Mouse (Mus musculus): ENCODE data around the gene Grik4. TPM values are rescaled to one million over a fixed set of nuclear protein-coding genes. Genes with fewer than 3 reads are reported as not detected.
A peak's percentile ranks its signal among the peaks of the same experiment; 100 is the strongest.

Grik4 gene
- polyA plus RNA-seq, 1 experiment from 2014 or later, result 1.1 TPM

DNA sequence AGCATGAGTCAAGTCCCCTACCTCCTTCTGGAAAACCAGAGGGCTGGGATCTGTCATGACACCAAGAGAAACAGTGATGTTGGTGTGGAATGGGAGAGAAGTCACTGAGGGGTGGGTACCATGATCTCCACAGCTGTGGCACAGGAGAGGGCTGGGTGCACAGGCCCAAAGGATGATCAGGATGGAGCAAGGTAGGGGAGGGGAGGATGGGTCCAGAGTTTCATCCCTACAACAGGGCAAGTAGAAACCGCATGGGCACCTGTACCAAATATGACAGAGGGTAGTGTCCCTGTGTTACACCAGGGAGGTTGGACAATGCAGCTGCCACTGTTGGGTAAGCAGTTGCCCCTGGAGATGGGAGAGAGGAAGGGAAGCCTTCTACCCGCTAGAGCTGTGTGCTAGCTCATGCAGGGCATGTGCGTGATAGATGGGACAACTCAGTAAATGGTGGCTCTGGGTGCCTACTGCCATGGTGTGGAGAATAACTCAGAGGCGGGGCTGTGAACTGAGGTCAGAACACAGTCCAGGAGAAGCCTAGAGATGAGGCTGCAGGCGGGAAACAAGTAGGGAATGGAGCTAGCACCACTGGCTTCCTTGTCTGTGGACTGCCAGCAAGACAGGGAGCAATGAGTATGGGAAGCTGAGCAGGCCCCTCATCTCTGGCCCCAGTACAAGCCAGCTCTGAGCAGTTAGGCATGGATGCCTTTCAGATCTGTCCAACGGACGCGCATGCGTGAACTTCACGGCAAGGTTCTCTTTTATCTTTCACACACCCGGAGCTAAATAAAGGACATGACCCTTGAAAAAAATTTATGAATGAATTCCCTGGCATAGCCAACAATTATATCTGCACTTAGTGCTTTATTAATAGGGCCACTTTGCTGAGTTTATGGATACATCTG lies 241.8 kb downstream of the Grik4 start:
- no peak for DNase-seq (ENCODE audit: low spot score)
- WGBS, result 89% methylated on average over 11 of the region's 11 CpGs
- H3K27me3 ChIP-seq (ENCODE audit: control insufficient read depth, insufficient read depth, low read length), result no peaks in the 10 kb centered on the region

DNA sequence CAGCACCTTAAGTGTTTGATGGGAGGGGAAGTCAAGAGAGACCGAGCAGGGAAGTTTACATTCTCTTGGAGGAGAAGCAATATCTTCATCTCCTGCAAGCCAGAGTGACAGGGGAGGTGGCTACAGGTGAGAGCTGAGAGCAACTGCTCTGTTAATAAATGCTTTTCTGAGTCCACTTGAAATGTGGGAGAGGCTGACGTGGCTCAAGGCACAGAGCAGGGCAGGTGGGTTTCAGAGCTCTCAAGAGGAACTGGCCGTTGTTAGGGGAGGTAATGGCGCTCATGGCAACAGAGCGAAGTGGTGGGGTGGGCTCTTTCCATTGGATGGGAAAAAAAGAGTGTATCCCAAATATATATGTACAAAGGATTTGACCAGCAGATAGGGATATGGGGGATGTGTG lies 242.6 kb downstream of the Grik4 start:
- no peaks in the 10 kb centered on the region for H3K9me3 ChIP-seq (ENCODE audit: control insufficient read depth, low read length)
- H3K4me2 ChIP-seq (ENCODE audit: low read depth, low read length, severe bottlenecking), result no peak overlapping the region
- ATAC-seq (replicated peaks; ENCODE audit: low FRiP score) (no peak), DNase-seq (ENCODE audit: low spot score) (no peak)
- no peaks in the 10 kb centered on the region for H3K27me3 ChIP-seq (ENCODE audit: control insufficient read depth, insufficient read depth, low read length)
- H3K4me3 ChIP-seq (ENCODE audit: low read depth, low read length), result no peak overlapping the region
- H3K4me1 ChIP-seq (replicated peaks; ENCODE audit: control insufficient read depth, insufficient read depth, low read length), result no peaks in the 10 kb centered on the region
- H3K36me3 ChIP-seq (ENCODE audit: control insufficient read depth, insufficient read depth, low read length), result no peaks in the 10 kb centered on the region
- H3K27ac ChIP-seq (ENCODE audit: low read depth, low read length), result no peak overlapping the region
- 84% methylated on average over 5 of the region's 5 CpGs for WGBS
- no peak overlapping the region for H3K9ac ChIP-seq (ENCODE audit: low read length)

More for the DNA sequence above, 241.8 kb downstream of the Grik4 start:
- ATAC-seq (replicated peaks; ENCODE audit: low FRiP score), result no peak
- H3K27ac ChIP-seq (ENCODE audit: low read depth, low read length), result no peak overlapping the region
- no peak overlapping the region for H3K4me2 ChIP-seq (ENCODE audit: low read depth, low read length, severe bottlenecking)
- no peaks in the 10 kb centered on the region for H3K36me3 ChIP-seq (ENCODE audit: control insufficient read depth, insufficient read depth, low read length)
- H3K4me3 ChIP-seq (ENCODE audit: low read depth, low read length), result no peak overlapping the region
- no peak overlapping the region for H3K9ac ChIP-seq (ENCODE audit: low read length)
- H3K9me3 ChIP-seq (ENCODE audit: control insufficient read depth, low read length), result no peaks in the 10 kb centered on the region
- no peaks in the 10 kb centered on the region for H3K4me1 ChIP-seq (replicated peaks; ENCODE audit: control insufficient read depth, insufficient read depth, low read length)

DNA sequence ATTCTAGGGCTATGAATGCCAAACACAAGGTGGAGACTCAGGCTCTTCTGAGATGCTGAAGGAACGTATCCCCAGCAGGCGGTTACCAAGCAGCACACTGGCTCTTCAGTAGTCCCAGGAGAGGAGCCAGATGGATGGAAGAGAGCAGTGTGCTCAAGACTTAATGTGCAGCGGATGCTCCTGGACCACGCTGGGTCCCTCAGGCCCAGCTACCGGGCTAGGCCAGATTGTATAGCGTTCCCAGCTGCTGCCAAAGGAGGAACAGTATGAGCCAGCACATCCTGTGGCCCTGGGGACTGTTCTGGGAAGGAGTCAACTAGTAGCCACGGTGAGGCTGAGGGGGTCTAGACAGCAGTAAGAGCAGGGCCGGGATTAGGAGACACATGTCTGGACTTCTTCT lies 251.3 kb downstream of the Grik4 start:
- ATAC-seq (replicated peaks; ENCODE audit: low FRiP score) (no peak), DNase-seq (ENCODE audit: low spot score) (no peak)
- 86% methylated on average over 8 of the region's 8 CpGs for WGBS
- Histone ChIP-seq H3K4me2 (ENCODE audit: low read depth, low read length, severe bottlenecking) (no peak overlapping the region), H3K27me3 (ENCODE audit: control insufficient read depth, insufficient read depth, low read length) (no peaks in the 10 kb centered on the region), H3K9ac (ENCODE audit: low read length) (no peak overlapping the region), H3K4me1 (replicated peaks; ENCODE audit: control insufficient read depth, insufficient read depth, low read length) (no peaks in the 10 kb centered on the region), H3K9me3 (ENCODE audit: control insufficient read depth, low read length) (no peaks in the 10 kb centered on the region), H3K27ac (ENCODE audit: low read depth, low read length) (no peak overlapping the region), H3K36me3 (ENCODE audit: control insufficient read depth, insufficient read depth, low read length) (no peaks in the 10 kb centered on the region), H3K4me3 (ENCODE audit: low read depth, low read length) (no peak overlapping the region)

DNA sequence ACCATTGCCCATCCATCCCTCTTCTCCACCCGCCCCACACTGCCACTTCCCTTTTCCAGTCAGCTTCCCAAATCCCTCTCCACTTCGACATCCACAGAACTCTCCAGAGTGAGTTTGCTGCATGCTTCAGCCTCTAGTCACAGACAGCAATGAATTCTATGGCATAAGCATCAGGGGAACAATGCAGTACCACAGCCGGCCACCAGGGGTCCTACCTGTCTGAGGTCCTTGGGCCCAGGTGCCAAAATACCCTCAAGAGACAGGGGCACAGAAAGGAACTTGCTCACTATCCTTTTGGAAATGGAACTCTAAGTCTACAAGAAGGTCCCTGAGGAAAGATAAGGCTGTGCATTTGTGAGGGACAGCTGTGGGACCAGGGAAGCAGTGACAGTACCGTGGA lies 256.1 kb downstream of the Grik4 start:
- H3K27me3 ChIP-seq (ENCODE audit: control insufficient read depth, insufficient read depth, low read length), result no peaks in the 10 kb centered on the region
- H3K27ac ChIP-seq (ENCODE audit: low read depth, low read length), result no peak overlapping the region
- no peaks in the 10 kb centered on the region for H3K9me3 ChIP-seq (ENCODE audit: control insufficient read depth, low read length)
- H3K9ac ChIP-seq (ENCODE audit: low read length), result no peak overlapping the region
- H3K4me1 ChIP-seq (replicated peaks; ENCODE audit: control insufficient read depth, insufficient read depth, low read length), result no peaks in the 10 kb centered on the region
- WGBS, result 33% methylated on average over 4 of the region's 4 CpGs
- ATAC-seq (replicated peaks; ENCODE audit: low FRiP score) (no peak), DNase-seq (ENCODE audit: low spot score) (peak; percentile 82)
- H3K36me3 ChIP-seq (ENCODE audit: control insufficient read depth, insufficient read depth, low read length), result no peaks in the 10 kb centered on the region
- no peak overlapping the region for H3K4me2 ChIP-seq (ENCODE audit: low read depth, low read length, severe bottlenecking)
- no peak overlapping the region for H3K4me3 ChIP-seq (ENCODE audit: low read depth, low read length)

DNA sequence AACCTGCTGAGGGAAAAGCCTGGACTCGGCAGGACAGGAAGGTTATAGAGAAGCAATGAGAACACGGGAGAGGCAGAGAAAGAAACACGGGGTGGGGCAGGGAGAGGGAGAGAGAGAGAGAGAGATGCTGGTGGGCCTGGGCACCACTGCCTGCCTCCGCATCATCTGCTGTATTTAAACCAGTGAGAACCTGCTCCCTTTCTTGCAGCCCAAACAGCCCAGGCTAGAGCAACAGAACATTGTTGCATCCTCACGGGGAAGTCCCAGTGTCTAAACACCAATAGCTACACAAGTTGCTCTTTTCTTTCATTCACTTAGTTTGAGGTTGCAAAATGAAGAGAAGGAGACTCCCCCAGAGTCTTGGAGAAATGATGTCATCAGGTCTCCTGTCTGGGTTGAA lies 258.2 kb downstream of the Grik4 start:
- DNase-seq (ENCODE audit: low spot score), result no peak
- H3K4me2 ChIP-seq (ENCODE audit: low read depth, low read length, severe bottlenecking), result no peak overlapping the region
- H3K27me3 ChIP-seq (ENCODE audit: control insufficient read depth, insufficient read depth, low read length), result no peaks in the 10 kb centered on the region
- H3K9me3 ChIP-seq (ENCODE audit: control insufficient read depth, low read length), result no peaks in the 10 kb centered on the region
- H3K36me3 ChIP-seq (ENCODE audit: control insufficient read depth, insufficient read depth, low read length), result no peaks in the 10 kb centered on the region
- H3K9ac ChIP-seq (ENCODE audit: low read length), result no peak overlapping the region
- H3K4me1 ChIP-seq (replicated peaks; ENCODE audit: control insufficient read depth, insufficient read depth, low read length), result no peaks in the 10 kb centered on the region
- no peak overlapping the region for H3K4me3 ChIP-seq (ENCODE audit: low read depth, low read length)
- H3K27ac ChIP-seq (ENCODE audit: low read depth, low read length), result no peak overlapping the region
- 85% methylated on average over 5 of the region's 5 CpGs for WGBS
- no peak for ATAC-seq (replicated peaks; ENCODE audit: low FRiP score)

DNA sequence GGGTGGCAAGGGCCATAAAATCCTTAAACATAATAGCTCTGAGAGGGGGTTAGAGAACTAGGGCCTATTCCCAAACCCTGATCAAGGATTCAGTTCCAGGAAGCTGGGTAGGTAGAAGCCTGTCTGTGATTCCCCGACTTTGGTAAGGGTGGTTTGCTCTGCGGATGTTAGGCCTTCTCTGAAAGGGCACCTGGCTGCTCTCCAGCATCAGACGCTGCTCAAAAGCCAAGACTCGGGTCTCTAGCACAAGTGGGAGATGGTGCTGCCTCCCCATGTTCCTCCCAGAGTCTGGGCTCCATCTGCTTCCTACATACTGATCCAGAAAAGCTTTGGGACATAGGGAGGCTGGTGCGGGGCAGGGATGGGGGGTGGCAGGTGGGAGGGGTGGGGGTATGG lies 270.3 kb downstream of the Grik4 start:
- Histone ChIP-seq H3K36me3 (ENCODE audit: control insufficient read depth, insufficient read depth, low read length) (no peaks in the 10 kb centered on the region), H3K4me1 (replicated peaks; ENCODE audit: control insufficient read depth, insufficient read depth, low read length) (no peaks in the 10 kb centered on the region), H3K27ac (ENCODE audit: low read depth, low read length) (no peak overlapping the region), H3K4me2 (ENCODE audit: low read depth, low read length, severe bottlenecking) (no peak overlapping the region), H3K9me3 (ENCODE audit: control insufficient read depth, low read length) (no peaks in the 10 kb centered on the region), H3K27me3 (ENCODE audit: control insufficient read depth, insufficient read depth, low read length) (no peaks in the 10 kb centered on the region), H3K4me3 (ENCODE audit: low read depth, low read length) (no peak overlapping the region), H3K9ac (ENCODE audit: low read length) (no peak overlapping the region)
- no peak for DNase-seq (ENCODE audit: low spot score)
- ATAC-seq (replicated peaks; ENCODE audit: low FRiP score), result no peak
- WGBS, result 92% methylated on average over 5 of the region's 5 CpGs

DNA sequence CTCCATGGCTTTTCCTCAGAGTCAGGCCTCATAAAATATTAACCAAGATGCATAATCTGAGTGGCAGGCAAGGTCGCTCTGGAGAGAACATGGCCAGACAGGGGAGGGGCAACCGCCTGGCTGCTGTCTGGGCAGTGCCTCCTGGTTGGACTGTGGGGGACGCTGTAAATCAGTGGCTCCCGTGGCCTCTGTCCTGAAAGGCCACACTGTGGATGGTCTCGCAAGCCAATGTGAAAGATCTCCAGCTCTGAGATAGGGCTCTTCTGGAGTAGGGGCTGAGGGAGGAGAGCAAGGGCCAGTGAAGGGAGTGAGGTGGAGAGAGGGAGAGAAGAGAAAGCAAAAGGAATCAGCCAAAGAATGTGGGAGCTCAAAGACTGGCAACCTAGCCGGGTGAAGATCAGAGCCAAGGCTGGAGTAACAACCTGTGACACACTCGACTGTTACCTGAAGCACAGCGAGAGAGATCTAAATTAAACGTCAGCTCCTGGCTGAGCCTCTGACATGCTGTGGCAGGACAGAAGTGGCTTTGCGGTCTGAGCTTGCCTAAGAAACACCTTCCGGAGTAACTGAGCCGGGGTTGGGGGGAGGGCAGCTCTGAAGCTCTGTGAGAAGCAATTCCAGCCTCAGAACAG lies 270.8 kb downstream of the Grik4 start:
- Histone ChIP-seq H3K27me3 (ENCODE audit: control insufficient read depth, insufficient read depth, low read length) (no peaks in the 10 kb centered on the region), H3K36me3 (ENCODE audit: control insufficient read depth, insufficient read depth, low read length) (no peaks in the 10 kb centered on the region), H3K4me3 (ENCODE audit: low read depth, low read length) (no peak overlapping the region), H3K27ac (ENCODE audit: low read depth, low read length) (no peak overlapping the region), H3K4me1 (replicated peaks; ENCODE audit: control insufficient read depth, insufficient read depth, low read length) (no peaks in the 10 kb centered on the region), H3K9me3 (ENCODE audit: control insufficient read depth, low read length) (no peaks in the 10 kb centered on the region), H3K9ac (ENCODE audit: low read length) (no peak overlapping the region), H3K4me2 (ENCODE audit: low read depth, low read length, severe bottlenecking) (no peak overlapping the region)
- no peak for DNase-seq (ENCODE audit: low spot score)
- 72% methylated on average over 12 of the region's 12 CpGs for WGBS
- no peak for ATAC-seq (replicated peaks; ENCODE audit: low FRiP score)

DNA sequence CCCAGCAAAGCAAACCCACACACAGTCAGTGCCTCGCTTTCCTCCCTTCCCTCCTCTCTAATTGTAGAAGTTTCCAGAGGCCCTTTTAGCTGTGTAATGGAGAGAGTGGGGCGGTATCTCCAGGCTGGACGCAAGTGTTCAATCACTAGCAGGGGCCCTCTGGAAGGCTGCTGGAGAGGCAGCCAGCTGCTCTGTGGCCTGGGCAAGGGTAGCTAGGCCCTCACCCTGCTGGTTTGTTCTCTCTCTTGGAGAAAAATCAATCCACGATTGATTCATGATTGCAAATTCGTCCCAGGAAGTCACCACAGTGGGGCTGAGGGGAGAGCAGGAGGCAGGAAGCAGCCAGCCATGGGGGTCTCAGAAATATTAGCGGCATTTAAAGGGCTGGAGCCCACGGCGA lies 271.3 kb downstream of the Grik4 start:
- Histone ChIP-seq H3K4me2 (ENCODE audit: low read depth, low read length, severe bottlenecking) (no peak overlapping the region), H3K4me3 (ENCODE audit: low read depth, low read length) (no peak overlapping the region), H3K4me1 (replicated peaks; ENCODE audit: control insufficient read depth, insufficient read depth, low read length) (no peaks in the 10 kb centered on the region), H3K27ac (ENCODE audit: low read depth, low read length) (no peak overlapping the region), H3K27me3 (ENCODE audit: control insufficient read depth, insufficient read depth, low read length) (no peaks in the 10 kb centered on the region), H3K9me3 (ENCODE audit: control insufficient read depth, low read length) (no peaks in the 10 kb centered on the region), H3K36me3 (ENCODE audit: control insufficient read depth, insufficient read depth, low read length) (no peaks in the 10 kb centered on the region), H3K9ac (ENCODE audit: low read length) (no peak overlapping the region)
- ATAC-seq (replicated peaks; ENCODE audit: low FRiP score) (no peak), DNase-seq (ENCODE audit: low spot score) (no peak)
- 85% methylated on average over 8 of the region's 8 CpGs for WGBS

DNA sequence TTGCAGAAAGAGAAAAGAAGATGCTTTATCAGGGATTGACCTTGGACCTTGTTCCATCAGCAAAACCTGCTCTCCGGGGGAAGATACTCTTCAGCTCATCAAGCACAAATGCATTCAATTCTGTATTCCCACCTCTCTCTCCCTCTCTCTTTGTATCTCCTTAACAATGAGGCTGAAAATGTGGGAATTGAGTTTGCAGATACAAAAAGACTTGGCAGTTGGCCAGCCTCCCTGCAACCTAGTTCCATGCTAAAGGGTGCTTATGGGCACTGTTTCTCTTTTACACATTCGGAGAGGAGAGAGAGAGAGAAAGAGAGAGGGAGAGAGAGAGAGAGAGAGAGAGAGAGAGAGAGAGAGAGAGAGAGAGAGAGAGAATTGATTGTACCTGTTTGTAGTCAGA lies 273.7 kb downstream of the Grik4 start:
- ATAC-seq (replicated peaks; ENCODE audit: low FRiP score), result no peak
- Histone ChIP-seq H3K4me2 (ENCODE audit: low read depth, low read length, severe bottlenecking) (no peak overlapping the region), H3K27ac (ENCODE audit: low read depth, low read length) (no peak overlapping the region), H3K27me3 (ENCODE audit: control insufficient read depth, insufficient read depth, low read length) (no peaks in the 10 kb centered on the region), H3K9ac (ENCODE audit: low read length) (no peak overlapping the region), H3K36me3 (ENCODE audit: control insufficient read depth, insufficient read depth, low read length) (no peaks in the 10 kb centered on the region), H3K9me3 (ENCODE audit: control insufficient read depth, low read length) (no peaks in the 10 kb centered on the region), H3K4me1 (replicated peaks; ENCODE audit: control insufficient read depth, insufficient read depth, low read length) (no peaks in the 10 kb centered on the region), H3K4me3 (ENCODE audit: low read depth, low read length) (no peak overlapping the region)
- DNase-seq (ENCODE audit: low spot score), result no peak
- 69% methylated on average over 2 of the region's 2 CpGs for WGBS

Measured in forebrain, embryonic 11.5 days (tissue).